Mouse (Mus musculus) adrenal gland, postnatal 4 days (tissue): ENCODE data around the gene Bri3bp. TPM values are rescaled to one million over a fixed set of nuclear protein-coding genes. Genes with fewer than 3 reads are reported as not detected.
"Not testable (repeated sequence)": the region's sequence is repeated elsewhere in the genome, so short reads cannot be mapped to it uniquely, and the experiment has no call there.

Source experiments
- DNase-seq, 2 experiments: peaks; one replicate each; pipeline ENCODE4 v3.0.0; 2021 to 2022; ENCODE audit warnings: low spot score in 2 of 2, mixed read lengths in 2 of 2
- long read RNA-seq, 2 experiments: library from polyadenylated mRNA; stranded (forward); transcript quantifications; one replicate each; pipeline ENCODE4 v2.0.0; 2021
- total RNA-seq, 2 experiments: library from RNA; stranded (reverse); gene quantifications; 2 replicates each; pipeline ENCODE4 v1.2.3; 2021

Gene Bri3bp
- total RNA-seq = 10 to 100 TPM; 34.2 to 37.0 TPM
- long read RNA-seq, experiment 1, full-length matches to known transcripts = 27 of 28 reads
- long read RNA-seq, experiment 1, partial matches to known transcripts = 0 of 28 reads
- long read RNA-seq, experiment 1, other reads (novel, unspliced or antisense) = 1 of 28 reads
- long read RNA-seq, experiment 2, full-length matches to known transcripts = 31 of 34 reads
- long read RNA-seq, experiment 2, partial matches to known transcripts = 0 of 34 reads
- long read RNA-seq, experiment 2, other reads (novel, unspliced or antisense) = 3 of 34 reads

- peak in 1 of 2 experiments; percentile 27 for DNase-seq
Measured at GRCm38 (mm10) chr5:125441234-125442114, at the start of gene Bri3bp. Bri3bp (plus strand) TSS chr5:125441568.

- no peak for DNase-seq
Measured at GRCm38 (mm10) chr5:125391609-125392008, 49.8 kb upstream of the Bri3bp start.

DNA sequence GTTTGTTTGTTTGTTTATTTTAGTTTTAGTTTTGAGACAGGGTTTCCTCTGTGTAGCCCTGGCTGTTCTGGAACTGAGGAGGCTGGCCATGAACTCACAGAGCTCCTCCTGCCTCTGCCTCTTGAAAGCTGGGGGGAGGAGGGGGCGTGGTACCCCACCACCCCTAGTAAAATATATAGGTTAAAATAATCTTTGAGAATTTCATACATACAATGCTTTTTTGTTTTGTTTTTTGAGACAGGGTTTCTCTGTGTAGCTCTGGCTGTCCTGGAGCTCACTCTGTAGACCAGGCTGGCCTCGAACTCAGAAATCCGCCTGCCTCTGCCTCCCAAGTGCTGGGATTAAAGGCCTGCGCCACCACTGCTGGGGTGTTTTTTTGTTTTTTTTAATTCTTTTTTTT lies 49.2 kb upstream of the Bri3bp start:
- not testable (repeated sequence) for DNase-seq

GRCm38 (mm10) chr5:125392618-125392976 lies 48.8 kb upstream of the Bri3bp start:
- DNase-seq = no peak

DNA sequence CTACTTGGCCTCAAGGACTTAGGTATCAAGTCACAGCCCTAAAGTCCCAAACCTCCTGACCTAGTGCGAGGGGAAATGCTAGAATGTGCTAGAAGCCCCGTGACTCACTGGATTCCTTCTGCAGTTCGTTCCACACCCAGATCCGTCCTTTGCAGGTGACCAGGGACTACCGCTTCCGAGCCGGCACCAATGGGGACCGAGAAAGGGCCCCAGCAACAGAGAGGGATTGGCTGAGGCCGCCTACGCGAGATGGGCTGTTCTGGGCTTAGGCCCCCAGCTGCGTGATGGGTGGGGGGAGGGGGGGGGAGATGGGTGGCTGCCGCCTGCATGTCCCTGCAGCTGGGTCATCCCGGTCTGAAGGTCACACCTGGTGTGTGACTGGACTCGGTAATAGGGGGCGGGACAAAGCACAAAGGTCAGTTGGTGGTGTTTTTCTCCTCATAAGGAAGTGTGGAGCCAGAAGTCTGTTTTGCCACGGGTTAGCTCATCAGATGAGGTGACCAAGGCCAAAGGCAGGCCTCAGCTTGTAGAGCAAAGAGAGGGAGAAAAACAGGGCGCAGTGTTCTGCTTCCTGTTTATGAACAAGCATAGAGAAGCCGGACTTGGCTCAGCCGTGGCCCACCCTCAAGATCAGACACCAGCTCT lies 48.3 kb upstream of the Bri3bp start:
- DNase-seq = peak; percentile 83 to 90

- DNase-seq = peak in 1 of 2 experiments; percentile 58
Measured at GRCm38 (mm10) chr5:125393622-125394603, 47.5 kb upstream of the Bri3bp start.

DNA sequence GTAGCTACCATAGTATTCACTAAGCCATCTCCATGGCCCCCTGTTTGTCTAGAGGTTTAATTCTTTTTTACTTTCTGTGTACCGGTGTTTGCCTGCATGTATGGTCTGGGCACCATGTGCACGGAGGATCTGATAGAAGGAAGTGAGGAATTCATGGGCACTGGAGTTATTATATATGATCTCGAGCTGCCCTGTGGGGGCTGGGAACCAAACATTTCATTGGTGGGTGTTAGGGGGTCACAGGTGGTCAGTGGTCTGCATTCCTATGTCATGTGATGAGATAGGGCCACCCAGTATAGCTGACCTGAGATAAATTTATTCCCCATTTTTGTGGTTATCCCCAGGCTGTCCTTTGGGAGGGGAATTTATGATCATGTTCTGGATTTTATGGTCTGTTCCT lies 46.4 kb upstream of the Bri3bp start:
- no peak for DNase-seq

DNA sequence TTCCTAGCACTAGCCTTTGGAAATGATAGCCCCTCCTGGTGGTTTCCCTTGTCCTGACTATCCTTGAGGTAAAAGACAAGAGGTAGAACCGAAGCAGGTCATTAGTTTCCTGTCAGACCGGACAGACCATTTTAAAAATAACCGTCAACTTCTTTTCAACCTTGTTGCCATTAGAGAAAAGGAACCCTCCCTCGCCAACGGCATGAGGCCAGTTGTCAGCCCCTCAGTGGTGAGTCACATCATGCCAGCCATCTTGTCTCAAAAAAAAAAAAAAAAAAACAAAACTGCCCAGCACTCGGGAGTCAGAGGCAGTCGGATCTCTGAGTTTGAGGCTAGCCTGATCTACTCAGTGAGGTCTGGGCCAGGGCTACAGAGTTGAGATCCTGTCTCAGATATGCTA lies 40.5 kb upstream of the Bri3bp start:
- no peak for DNase-seq

- no peak for DNase-seq
Measured at GRCm38 (mm10) chr5:125402476-125402875, 38.9 kb upstream of the Bri3bp start.

DNA sequence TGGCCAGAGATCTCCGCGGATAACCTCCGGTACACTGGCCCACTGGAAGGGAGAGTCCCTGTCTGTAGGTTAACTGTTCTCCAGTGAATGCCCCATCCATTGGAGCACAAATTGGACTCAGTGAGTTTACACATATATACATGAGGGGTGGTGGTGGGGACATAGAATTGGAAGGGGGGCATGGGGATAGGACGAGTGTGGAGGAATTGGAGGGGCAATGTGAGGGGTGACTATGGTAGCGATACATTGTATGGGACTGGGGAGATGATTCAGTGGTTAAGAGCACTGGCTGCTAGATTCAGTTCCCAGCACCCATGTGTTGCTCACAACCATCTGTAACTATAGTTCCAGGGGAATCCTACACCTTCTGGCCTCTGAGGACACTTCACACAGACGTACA lies 38.4 kb upstream of the Bri3bp start:
- no peak for DNase-seq

DNA sequence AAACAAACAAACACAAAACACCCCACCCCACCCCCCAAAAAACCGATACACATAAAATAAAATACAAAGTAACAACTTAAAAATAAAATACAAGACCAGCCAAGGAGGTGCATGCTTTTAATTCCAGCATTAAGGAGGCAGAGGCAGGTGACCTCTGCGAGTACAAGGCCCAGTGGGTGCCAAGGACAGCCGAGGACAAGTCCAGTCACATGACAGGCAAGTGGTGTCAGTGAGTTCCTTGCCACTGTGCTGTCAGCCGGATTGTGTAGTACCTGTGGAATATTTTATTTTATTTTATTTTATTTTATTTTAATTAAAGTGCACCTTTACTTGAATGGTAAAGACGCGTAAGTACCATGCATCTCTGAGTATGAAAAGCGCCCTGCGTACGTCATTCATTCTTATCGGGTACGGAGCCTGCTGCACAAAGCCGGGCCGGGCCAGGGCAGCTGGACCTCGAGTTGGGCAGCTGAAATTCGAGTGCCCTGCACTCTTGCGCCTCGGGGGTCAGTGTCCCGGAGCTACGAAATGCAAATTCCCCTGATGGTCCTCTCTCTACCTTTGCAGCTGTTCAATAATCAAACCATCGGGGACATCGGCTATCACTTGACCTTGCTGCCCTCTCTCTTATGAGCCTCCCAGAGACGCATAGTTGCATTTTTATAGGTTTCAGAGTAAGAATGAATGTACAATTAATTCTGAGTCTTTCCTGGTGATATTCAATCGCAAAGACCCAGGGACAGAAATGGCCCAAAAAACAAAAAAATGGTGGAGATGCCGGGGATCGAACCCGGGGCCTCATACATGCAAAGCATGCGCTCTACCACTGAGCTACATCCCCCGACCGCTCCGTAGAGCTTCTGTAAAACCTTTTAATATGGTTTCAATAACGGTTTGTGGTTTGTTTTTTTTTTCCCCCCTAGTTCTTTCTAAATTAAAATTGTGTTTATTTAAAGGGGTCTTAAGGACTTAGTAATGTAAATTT lies 37.6 kb upstream of the Bri3bp start:
- no peak for DNase-seq

DNA sequence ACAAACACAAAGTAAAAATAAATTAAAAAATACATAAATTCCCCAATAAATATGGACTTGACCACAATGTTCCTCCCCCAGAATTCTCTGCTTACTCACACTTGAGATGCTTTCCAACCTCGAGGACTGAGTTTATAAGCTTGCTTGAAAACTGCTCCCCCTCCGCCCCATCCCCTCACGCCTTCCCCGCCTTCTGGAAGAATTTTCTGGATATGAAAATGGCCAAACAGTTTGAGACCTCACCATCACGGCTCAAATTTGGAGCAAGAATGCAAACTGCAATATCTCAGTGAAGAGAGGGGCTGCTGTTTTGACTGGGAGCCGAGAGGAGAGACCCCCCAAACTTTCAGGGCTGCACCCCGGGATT lies 36.8 kb upstream of the Bri3bp start:
- DNase-seq = no peak

DNA sequence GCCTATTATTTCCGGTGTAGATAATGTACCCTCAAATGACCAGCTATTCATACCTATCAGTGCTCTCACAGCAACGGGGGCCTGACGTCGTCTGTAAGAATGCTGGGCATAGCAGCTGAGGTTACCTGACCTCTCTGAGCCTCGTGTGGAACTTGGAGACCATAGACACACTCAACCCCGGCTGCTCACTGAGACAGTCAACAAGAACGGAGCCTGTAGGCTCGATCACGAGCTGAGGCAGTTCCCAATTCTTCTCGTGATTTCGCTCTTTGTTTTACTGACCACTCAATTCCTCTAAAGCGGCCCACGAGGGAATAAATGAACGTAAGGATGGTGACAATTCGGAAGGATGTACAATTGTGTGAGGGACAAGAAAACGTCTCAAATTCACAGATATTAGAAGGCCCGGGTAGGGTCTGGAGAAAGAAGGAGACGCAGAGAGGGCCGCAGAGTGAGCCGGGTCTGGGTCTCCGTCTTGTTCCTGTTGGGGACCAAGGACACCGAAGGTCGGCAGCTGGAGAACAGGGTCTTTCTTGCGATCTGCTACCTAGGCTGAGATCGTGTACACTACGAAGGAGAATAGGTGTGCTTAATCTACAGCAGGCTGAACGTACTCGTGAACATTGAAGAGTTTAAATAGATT lies 36.3 kb upstream of the Bri3bp start:
- DNase-seq = no peak

DNA sequence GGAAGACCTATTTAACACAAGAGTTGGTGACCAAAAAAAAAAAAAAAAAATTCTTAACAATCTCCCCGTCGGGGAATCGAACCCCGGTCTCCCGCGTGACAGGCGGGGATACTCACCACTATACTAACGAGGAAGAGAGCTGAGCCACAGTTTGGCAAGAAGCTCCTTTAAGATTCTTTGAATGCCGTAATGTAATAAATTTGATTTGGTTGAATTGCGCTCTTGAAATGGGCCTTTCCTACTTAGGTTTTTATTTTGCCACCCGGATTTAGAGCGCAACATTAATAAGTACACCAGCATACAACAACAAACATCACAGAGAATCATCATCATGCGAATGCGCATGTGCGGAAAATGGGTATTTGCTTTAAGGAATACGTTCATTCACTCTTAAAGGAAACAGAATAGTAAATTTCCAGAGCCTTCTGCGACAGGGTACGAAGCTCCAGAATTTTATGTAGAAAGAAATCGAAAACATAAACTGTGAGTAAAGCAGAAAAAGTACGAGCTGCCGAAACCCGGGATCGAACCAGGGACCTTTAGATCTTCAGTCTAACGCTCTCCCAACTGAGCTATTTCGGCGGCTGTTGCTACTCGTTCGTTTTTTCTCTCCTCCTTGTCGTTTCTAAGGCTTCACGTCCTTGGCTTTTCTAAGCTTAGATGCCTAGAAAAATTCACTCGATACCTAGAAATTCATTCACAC lies 35.7 kb upstream of the Bri3bp start:
- DNase-seq = peak; percentile 64 to 77

DNA sequence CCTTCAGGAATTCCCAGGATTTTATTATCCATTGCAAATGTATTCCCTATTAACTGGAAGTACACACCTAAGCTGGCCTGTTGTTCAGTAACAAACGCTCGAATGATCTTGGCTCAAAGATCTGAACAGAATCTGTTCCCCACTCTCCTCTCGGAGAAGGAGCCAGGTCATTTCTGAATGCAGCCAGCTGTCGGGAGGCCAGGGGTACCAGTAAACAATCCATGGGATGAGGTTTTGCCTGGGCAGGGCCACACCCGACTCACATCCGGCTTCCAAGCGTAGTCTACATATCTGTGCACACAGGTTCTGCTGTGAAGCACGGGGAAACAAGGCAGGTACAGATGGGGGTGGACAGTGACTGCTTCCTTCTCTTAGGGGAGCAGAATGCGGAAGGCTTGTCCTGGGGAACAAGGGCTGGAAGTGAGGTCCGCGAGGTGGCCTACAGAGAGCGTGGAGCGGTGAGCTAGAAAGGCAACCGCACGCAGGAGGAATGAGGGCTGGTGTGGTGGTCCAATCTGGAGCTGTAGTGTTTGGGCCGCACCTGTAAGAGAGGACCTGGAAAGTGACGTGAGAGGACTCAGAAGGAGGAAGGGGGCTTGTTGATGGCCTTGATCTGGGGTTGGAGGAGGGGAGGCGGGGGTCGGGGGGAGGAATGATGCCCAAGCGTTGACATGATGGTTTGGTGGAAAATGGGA lies 34.9 kb upstream of the Bri3bp start:
- DNase-seq = no peak

DNA sequence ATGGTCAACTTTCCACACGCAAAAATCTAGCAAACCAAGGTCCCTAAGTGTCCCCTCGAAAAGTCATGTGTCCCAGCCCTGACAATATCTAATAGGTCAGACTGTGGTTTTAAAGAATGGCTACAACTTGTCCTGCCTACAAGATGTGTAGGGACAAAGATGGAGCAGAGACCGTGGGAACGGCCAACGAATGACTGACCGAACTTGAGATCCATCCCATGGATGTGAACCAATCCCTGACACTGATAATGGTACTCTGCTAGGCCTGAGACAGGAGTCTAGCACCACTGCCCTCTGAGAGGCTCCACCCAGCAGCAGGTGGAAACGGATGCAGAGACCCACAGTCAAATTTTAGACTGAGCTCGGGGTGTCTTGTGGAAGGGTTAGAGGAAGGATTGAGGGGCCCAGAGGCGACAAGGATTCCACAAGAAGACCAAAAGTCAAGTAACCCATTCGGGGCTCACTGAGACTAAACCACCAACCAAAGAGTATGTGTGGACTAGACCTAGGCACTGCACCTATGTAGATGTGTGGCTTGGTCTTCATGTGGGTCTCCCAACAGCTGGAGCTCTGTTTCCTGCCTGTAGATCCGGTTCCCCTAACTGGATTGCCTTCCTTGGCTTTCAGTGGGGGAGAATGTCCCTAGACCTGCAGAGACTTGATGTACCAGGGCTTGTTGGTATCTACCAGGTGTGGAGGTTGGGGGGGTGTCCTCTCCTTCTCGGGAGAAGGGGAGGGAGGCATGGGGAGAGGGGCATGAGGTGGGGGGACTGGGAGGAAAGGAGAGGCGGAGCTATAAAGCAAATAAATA lies 34.1 kb upstream of the Bri3bp start:
- DNase-seq = no peak
